ENCODE assay signal across 18 mouse cellular contexts in the genomic region with DNA sequence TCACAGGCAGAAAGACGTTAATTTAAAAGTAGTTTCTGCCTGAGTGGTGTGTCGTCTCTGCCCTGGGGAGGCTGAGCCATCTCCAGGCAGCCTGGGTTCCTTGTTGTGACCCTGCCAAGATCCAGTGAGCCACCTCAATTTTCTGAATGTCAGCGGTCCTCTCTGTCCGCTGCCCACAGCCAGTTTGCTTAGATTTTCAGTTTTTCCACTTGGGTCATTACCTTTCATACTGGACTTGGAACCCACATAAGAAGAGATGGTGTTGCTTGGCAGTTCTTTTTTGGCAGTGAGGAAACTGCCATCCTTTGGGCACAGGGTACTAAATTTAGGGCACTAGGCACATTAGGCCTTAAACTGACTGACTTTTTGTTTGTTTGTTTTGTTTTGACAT.
DNase-seq lines count a peak whose midpoint lies in the region; ATAC-seq and TF ChIP-seq lines count a peak whose summit lies in the region.
"Had no signal": no experiment of that assay in that cellular context is flagged by ENCODE, and none has a peak within 500 bp of the region (broad histone marks: within the 10 kb centered on the region; RNA-seq: fewer than 3 reads in every experiment).

No protein-coding gene starts in this region.

- H3K4me2 ChIP-seq in hindbrain, postnatal 0 days (ENCODE audit: low read depth, low read length) = no peak overlapping the region
- H3K4me2 ChIP-seq in hindbrain, embryonic 13.5 days = no peak overlapping the region
- H3K4me2 ChIP-seq in neural tube, embryonic 15.5 days = no peak overlapping the region
- H3K4me2 ChIP-seq: embryonic facial prominence, embryonic 15.5 days; heart, embryonic 13.5 days; liver, embryonic 13.5 days; lung, embryonic 15.5 days had no signal

- no peak overlapping the region for H3K4me3 ChIP-seq in cerebellum, adult 2 months (replicated peaks; ENCODE audit: insufficient read depth, low read depth, low read length)
- no peak overlapping the region for H3K4me3 ChIP-seq in hindbrain, postnatal 0 days (ENCODE audit: low read length)
- H3K4me3 ChIP-seq in hindbrain, embryonic 13.5 days = no peak overlapping the region
- no peak overlapping the region for H3K4me3 ChIP-seq in neural tube, embryonic 15.5 days (replicated peaks)
- H3K4me3 ChIP-seq: embryonic facial prominence, embryonic 15.5 days; forebrain, embryonic 10.5 days; heart, embryonic 13.5 days; liver, embryonic 13.5 days; lung, embryonic 15.5 days; myocyte had no signal

- DNase-seq in cerebellum, adult 2 months = peak in 1 of 2 experiments; percentile 45
- DNase-seq in cerebellum, adult 11 months = no peak
- no peak for DNase-seq in hindbrain, postnatal 0 days (ENCODE audit: low spot score)
- no peak for DNase-seq in neural tube, embryonic 10.5 days (ENCODE audit: extremely low spot score, low spot score)
- DNase-seq in thymus, postnatal 10 days (ENCODE audit: low spot score in 2 of 2) = no peak
- DNase-seq in lung, postnatal 4 days = no peak
- DNase-seq: layer of hippocampus, postnatal 36 days; left cerebral cortex, postnatal 4 days; liver, embryonic 13.5 days; thymus, postnatal 36 days had no signal

- H3K27ac ChIP-seq in cerebellum, adult 2 months (ENCODE audit: insufficient read depth, low read length) = peak overlapping the region; percentile 76; the same call in 1 of the 2 replicates
- peak overlapping the region; percentile 4 for H3K27ac ChIP-seq in hindbrain, postnatal 0 days
- no peak overlapping the region for H3K27ac ChIP-seq in hindbrain, embryonic 13.5 days
- peak overlapping the region; percentile 18; the same call in 1 of the 2 replicates for H3K27ac ChIP-seq in neural tube, embryonic 15.5 days (replicated peaks)
- H3K27ac ChIP-seq: embryonic facial prominence, embryonic 15.5 days; forebrain, embryonic 10.5 days; heart, embryonic 13.5 days; liver, embryonic 13.5 days; lung, embryonic 15.5 days had no signal

- H3K9me3 ChIP-seq in hindbrain, postnatal 0 days (ENCODE audit: low read length) = no peaks in the 10 kb centered on the region
- H3K9me3 ChIP-seq in hindbrain, embryonic 13.5 days = no peaks in the 10 kb centered on the region
- no peaks in the 10 kb centered on the region for H3K9me3 ChIP-seq in neural tube, embryonic 15.5 days (replicated peaks)
- H3K9me3 ChIP-seq: embryonic facial prominence, embryonic 15.5 days; forebrain, embryonic 10.5 days; heart, embryonic 13.5 days; liver, embryonic 13.5 days; lung, embryonic 15.5 days had no signal

- no peaks in the 10 kb centered on the region for H3K36me3 ChIP-seq in hindbrain, postnatal 0 days (ENCODE audit: insufficient read depth, low read length)
- no peaks in the 10 kb centered on the region for H3K36me3 ChIP-seq in hindbrain, embryonic 13.5 days
- H3K36me3 ChIP-seq in neural tube, embryonic 15.5 days = no peaks in the 10 kb centered on the region
- H3K36me3 ChIP-seq: embryonic facial prominence, embryonic 15.5 days; forebrain, embryonic 10.5 days; heart, embryonic 13.5 days; liver, embryonic 13.5 days; lung, embryonic 15.5 days had no signal

- no peak for TF ChIP-seq CTCF in cerebellum, adult 2 months (IDR thresholded peaks at IDR 0.05; ENCODE audit: borderline replicate concordance, insufficient read depth, low read depth, low read length)
- no peak for TF ChIP-seq CTCF in hindbrain, postnatal 0 days (IDR thresholded peaks at IDR 0.05; ENCODE audit: low read depth)

- ATAC-seq in hindbrain, postnatal 0 days = no peak
- no peak for ATAC-seq in hindbrain, embryonic 13.5 days (ENCODE audit: low FRiP score)
- ATAC-seq in neural tube, embryonic 15.5 days (ENCODE audit: low FRiP score) = no peak

- no peaks in the 10 kb centered on the region for H3K27me3 ChIP-seq in cerebellum, adult 2 months (ENCODE audit: control insufficient read depth, insufficient read depth, low read length)
- no peaks in the 10 kb centered on the region for H3K27me3 ChIP-seq in hindbrain, postnatal 0 days (ENCODE audit: insufficient read depth, low read length)
- no peaks in the 10 kb centered on the region for H3K27me3 ChIP-seq in hindbrain, embryonic 13.5 days
- no peaks in the 10 kb centered on the region for H3K27me3 ChIP-seq in neural tube, embryonic 15.5 days (replicated peaks)
- H3K27me3 ChIP-seq: CH12.LX; embryonic facial prominence, embryonic 15.5 days; heart, embryonic 13.5 days; liver, embryonic 13.5 days; lung, embryonic 15.5 days had no signal

- TF ChIP-seq POLR2A in cerebellum, adult 2 months (IDR thresholded peaks at IDR 0.05; ENCODE audit: borderline replicate concordance, insufficient read depth, low read length) = no peak

- H3K4me1 ChIP-seq in cerebellum, adult 2 months (ENCODE audit: control insufficient read depth, insufficient read depth, low read length) = peaks cover 21% of the 10 kb centered on the region
- no peaks in the 10 kb centered on the region for H3K4me1 ChIP-seq in hindbrain, postnatal 0 days (ENCODE audit: insufficient read depth, low read length)
- H3K4me1 ChIP-seq in hindbrain, embryonic 13.5 days (replicated peaks) = no peaks in the 10 kb centered on the region
- peaks cover 12% of the 10 kb centered on the region for H3K4me1 ChIP-seq in neural tube, embryonic 15.5 days
- H3K4me1 ChIP-seq: liver, embryonic 13.5 days had no signal

- WGBS in cerebellum, adult 2 months = 10% methylated on average over 4 of the region's 4 CpGs
- 56% methylated on average over 4 of the region's 4 CpGs for WGBS in hindbrain, postnatal 0 days
- WGBS in hindbrain, embryonic 13.5 days = 75% methylated on average over 4 of the region's 4 CpGs
- WGBS in neural tube, embryonic 15.5 days = 72% methylated on average over 4 of the region's 4 CpGs

- H3K9ac ChIP-seq in hindbrain, postnatal 0 days (replicated peaks; ENCODE audit: low read length) = no peak overlapping the region
- H3K9ac ChIP-seq in hindbrain, embryonic 13.5 days = no peak overlapping the region
- no peak overlapping the region for H3K9ac ChIP-seq in neural tube, embryonic 15.5 days (replicated peaks)
- H3K9ac ChIP-seq: embryonic facial prominence, embryonic 15.5 days; heart, embryonic 13.5 days; liver, embryonic 13.5 days; lung, embryonic 15.5 days had no signal
